Mouse (Mus musculus) midbrain, embryonic 15.5 days (tissue): ENCODE data around the gene Lnx1. TPM values are rescaled to one million over a fixed set of nuclear protein-coding genes. Genes with fewer than 3 reads are reported as not detected.

Experiments used
- ATAC-seq: fragments of 200-750 bp; cut with Nextera tagmentation; replicated peaks from 2 replicates; pipeline ENCODE4 v1.8.0; 2017; ENCODE audit warnings: moderate TSS enrichment
- H3K27ac ChIP-seq: fragments of 300-500 bp; sonication (generic); 2 replicates; pipeline ENCODE4 v1.5.1; 2015; ENCODE audit warnings: mild to moderate bottlenecking, inconsistent platforms
- H3K27me3 ChIP-seq: fragments of 300-500 bp; sonication (generic); replicated peaks from 2 replicates; pipeline ENCODE4 v1.6.1; 2015; ENCODE audit warnings: inconsistent platforms
- H3K36me3 ChIP-seq: fragments of 300-500 bp; sonication (generic); replicated peaks from 2 replicates; pipeline ENCODE4 v1.6.1; 2015; ENCODE audit warnings: inconsistent platforms
- H3K4me1 ChIP-seq: fragments of 300-500 bp; sonication (generic); 2 replicates; pipeline ENCODE4 v1.6.1; 2015; ENCODE audit warnings: inconsistent platforms
- H3K4me2 ChIP-seq: fragments of 300-500 bp; sonication (generic); 2 replicates; pipeline ENCODE4 v1.6.1; 2015; ENCODE audit warnings: inconsistent platforms, mild to moderate bottlenecking, moderate library complexity
- H3K4me3 ChIP-seq: fragments of 300-500 bp; sonication (generic); 2 replicates; pipeline ENCODE4 v1.5.1; 2015; ENCODE audit warnings: mild to moderate bottlenecking, inconsistent platforms
- H3K9ac ChIP-seq: fragments of 300-500 bp; sonication (generic); 2 replicates; pipeline ENCODE4 v1.6.1; 2015; ENCODE audit warnings: mild to moderate bottlenecking, inconsistent platforms
- H3K9me3 ChIP-seq: fragments of 300-500 bp; sonication (generic); 2 replicates; pipeline ENCODE4 v1.6.1; 2016; ENCODE audit warnings: inconsistent platforms
- WGBS: fragments of 180-500 bp; shearing (Covaris S2); methylation state at CpG from one replicate; pipeline ENCODE4 v1.1.7; 2015; ENCODE audit warnings: mixed read lengths; 5-methylcytosine and 5-hydroxymethylcytosine counted together
- polyA plus RNA-seq: library from polyadenylated mRNA; unstranded; fragments of >200 nt; fragmentation: Nextera tagmentation; extraction: Ambion mirVana; gene quantifications from 2 replicates; pipeline ENCODE4 v1.2.1, GENCODE M21; 2015

The Lnx1 gene
- polyA plus RNA-seq, 1 experiment from 2014 or later, result 15.8 TPM

- Histone ChIP-seq H3K4me3 (no peak overlapping the region), H3K27ac (no peak overlapping the region), H3K36me3 (no peaks in the 10 kb centered on the region), H3K4me1 (peaks cover 6% of the 10 kb centered on the region; the same call in 1 of the 2 replicates), H3K9ac (no peak overlapping the region), H3K9me3 (no peaks in the 10 kb centered on the region), H3K4me2 (no peak overlapping the region), H3K27me3 (no peaks in the 10 kb centered on the region)
- WGBS, result 76% methylated on average over 3 of the region's 3 CpGs
- ATAC-seq, result no peak
These were observed 19.1 kb upstream of the Lnx1 start for GRCm38 (mm10) chr5:74721816-74722215.

GRCm38 (mm10) chr5:74720661-74721060, 17.9 kb upstream of the Lnx1 start:
- Histone ChIP-seq H3K9me3 (no peaks in the 10 kb centered on the region), H3K27me3 (no peaks in the 10 kb centered on the region), H3K9ac (no peak overlapping the region), H3K4me2 (no peak overlapping the region), H3K4me3 (no peak overlapping the region), H3K36me3 (no peaks in the 10 kb centered on the region), H3K4me1 (peaks cover 6% of the 10 kb centered on the region; the same call in 1 of the 2 replicates), H3K27ac (no peak overlapping the region)
- ATAC-seq, result no peak
- 62% methylated on average over 9 of the region's 9 CpGs for WGBS

- H3K36me3 ChIP-seq, result no peaks in the 10 kb centered on the region
- H3K27ac ChIP-seq, result no peak overlapping the region
- H3K9ac ChIP-seq, result no peak overlapping the region
- no peak overlapping the region for H3K4me2 ChIP-seq
- no peak for ATAC-seq
- 0 out of 2 replicates have a peak, but pooled peaks cover 3% of the 10 kb centered on the region for H3K4me1 ChIP-seq
- H3K4me3 ChIP-seq, result no peak overlapping the region
- WGBS, result 12% methylated on average over 7 of the region's 7 CpGs
- H3K9me3 ChIP-seq, result no peaks in the 10 kb centered on the region
- no peaks in the 10 kb centered on the region for H3K27me3 ChIP-seq
These were observed 13.5 kb upstream of the Lnx1 start for GRCm38 (mm10) chr5:74716165-74716564.

GRCm38 (mm10) chr5:74712811-74713210, 10.1 kb upstream of the Lnx1 start:
- 81% methylated on average over 4 of the region's 4 CpGs for WGBS
- ATAC-seq, result no peak
- no peaks in the 10 kb centered on the region for H3K9me3 ChIP-seq

GRCm38 (mm10) chr5:74711988-74712387, 9.3 kb upstream of the Lnx1 start:
- Histone ChIP-seq H3K4me3 (no peak overlapping the region), H3K4me1 (no peaks in the 10 kb centered on the region), H3K27ac (no peak overlapping the region), H3K36me3 (no peaks in the 10 kb centered on the region), H3K9me3 (no peaks in the 10 kb centered on the region), H3K27me3 (no peaks in the 10 kb centered on the region), H3K9ac (no peak overlapping the region), H3K4me2 (no peak overlapping the region)
- WGBS, result 91% methylated on average over 2 of the region's 2 CpGs
- no peak for ATAC-seq

More at GRCm38 (mm10) chr5:74712811-74713210, 10.1 kb upstream of the Lnx1 start:
- Histone ChIP-seq H3K4me3 (no peak overlapping the region), H3K9ac (no peak overlapping the region), H3K27ac (no peak overlapping the region), H3K27me3 (no peaks in the 10 kb centered on the region), H3K4me2 (no peak overlapping the region), H3K4me1 (no peaks in the 10 kb centered on the region), H3K36me3 (no peaks in the 10 kb centered on the region)

GRCm38 (mm10) chr5:74711056-74711455, 8.3 kb upstream of the Lnx1 start:
- Histone ChIP-seq H3K9me3 (no peaks in the 10 kb centered on the region), H3K9ac (no peak overlapping the region), H3K36me3 (no peaks in the 10 kb centered on the region), H3K4me3 (no peak overlapping the region), H3K4me1 (no peaks in the 10 kb centered on the region), H3K4me2 (no peak overlapping the region), H3K27me3 (no peaks in the 10 kb centered on the region), H3K27ac (no peak overlapping the region)
- ATAC-seq, result no peak
- WGBS, result 75% methylated on average over 1 of the region's 1 CpGs

- Histone ChIP-seq H3K4me2 (no peak overlapping the region), H3K27me3 (no peaks in the 10 kb centered on the region), H3K27ac (no peak overlapping the region), H3K9me3 (no peaks in the 10 kb centered on the region), H3K9ac (no peak overlapping the region), H3K4me3 (no peak overlapping the region), H3K36me3 (no peaks in the 10 kb centered on the region), H3K4me1 (no peaks in the 10 kb centered on the region; the same call in 1 of the 2 replicates)
- 89% methylated on average over 4 of the region's 4 CpGs for WGBS
- no peak for ATAC-seq
These were observed 7.5 kb upstream of the Lnx1 start for GRCm38 (mm10) chr5:74710181-74710580.

- Histone ChIP-seq H3K27me3 (peaks cover 6% of the 10 kb centered on the region; the same call in 1 of the 2 replicates), H3K4me3 (peak overlapping the region; percentile 35), H3K9ac (peak overlapping the region; percentile 6; the same call in 1 of the 2 replicates), H3K4me1 (peaks cover 8% of the 10 kb centered on the region), H3K36me3 (no peaks in the 10 kb centered on the region), H3K27ac (no peak overlapping the region), H3K9me3 (no peaks in the 10 kb centered on the region), H3K4me2 (peak overlapping the region; percentile 53)
- ATAC-seq, result peak; percentile 94
- 0% methylated on average over 8 of the region's 8 CpGs for WGBS
These were observed 1.7 kb upstream of the Lnx1 start for GRCm38 (mm10) chr5:74704460-74704790.

- WGBS, result 12% methylated on average over 17 of the region's 17 CpGs
- Histone ChIP-seq H3K4me2 (peak overlapping the region; percentile 53), H3K27me3 (peaks cover 6% of the 10 kb centered on the region; the same call in 1 of the 2 replicates), H3K36me3 (no peaks in the 10 kb centered on the region), H3K9me3 (no peaks in the 10 kb centered on the region), H3K4me1 (peaks cover 8% of the 10 kb centered on the region), H3K4me3 (peak overlapping the region; percentile 35), H3K9ac (peak overlapping the region; percentile 6; the same call in 1 of the 2 replicates), H3K27ac (no peak overlapping the region)
- peak; percentile 84 for ATAC-seq
These were observed 1.2 kb upstream of the Lnx1 start for GRCm38 (mm10) chr5:74703741-74704459.

- Histone ChIP-seq H3K27me3 (peaks cover 6% of the 10 kb centered on the region; the same call in 1 of the 2 replicates), H3K4me1 (peaks cover 8% of the 10 kb centered on the region), H3K27ac (no peak overlapping the region), H3K36me3 (no peaks in the 10 kb centered on the region), H3K4me3 (no peak overlapping the region), H3K9me3 (no peaks in the 10 kb centered on the region), H3K9ac (no peak overlapping the region), H3K4me2 (no peak overlapping the region)
- WGBS, result 81% methylated on average over 2 of the region's 2 CpGs
- no peak for ATAC-seq
These were observed 1.8 kb downstream of the Lnx1 start for GRCm38 (mm10) chr5:74700918-74701317.

- H3K36me3 ChIP-seq, result no peaks in the 10 kb centered on the region
- WGBS, result 96% methylated on average over 1 of the region's 1 CpGs
- no peak overlapping the region for H3K27ac ChIP-seq
- ATAC-seq, result no peak
- H3K9ac ChIP-seq, result no peak overlapping the region
- no peaks in the 10 kb centered on the region for H3K9me3 ChIP-seq
- H3K4me3 ChIP-seq, result no peak overlapping the region
- H3K4me1 ChIP-seq, result peaks cover 3% of the 10 kb centered on the region
- H3K4me2 ChIP-seq, result no peak overlapping the region
- peaks cover 6% of the 10 kb centered on the region; the same call in 1 of the 2 replicates for H3K27me3 ChIP-seq
These were observed 3.0 kb downstream of the Lnx1 start for GRCm38 (mm10) chr5:74699673-74700072.

GRCm38 (mm10) chr5:74697534-74697933, 5.2 kb downstream of the Lnx1 start:
- no peak overlapping the region for H3K4me2 ChIP-seq
- no peak overlapping the region for H3K27ac ChIP-seq
- H3K9me3 ChIP-seq, result no peaks in the 10 kb centered on the region
- H3K4me3 ChIP-seq, result no peak overlapping the region
- 0 out of 2 replicates have a peak, but pooled peaks cover under 1% of the 10 kb centered on the region for H3K27me3 ChIP-seq
- 85% methylated on average over 9 of the region's 9 CpGs for WGBS
- ATAC-seq, result no peak
- H3K4me1 ChIP-seq, result no peaks in the 10 kb centered on the region
- H3K36me3 ChIP-seq, result no peaks in the 10 kb centered on the region
- no peak overlapping the region for H3K9ac ChIP-seq

- Histone ChIP-seq H3K4me2 (no peak overlapping the region), H3K27me3 (no peaks in the 10 kb centered on the region), H3K27ac (no peak overlapping the region), H3K4me3 (no peak overlapping the region), H3K9ac (no peak overlapping the region), H3K36me3 (no peaks in the 10 kb centered on the region), H3K4me1 (no peaks in the 10 kb centered on the region), H3K9me3 (no peaks in the 10 kb centered on the region)
- 82% methylated on average over 7 of the region's 7 CpGs for WGBS
- no peak for ATAC-seq
These were observed 8.3 kb downstream of the Lnx1 start for GRCm38 (mm10) chr5:74694390-74694801.
